Mouse (Mus musculus) adrenal gland, adult 18-20 months (tissue): ENCODE measurements around the gene Dpp6. TPM values are rescaled to one million over a fixed set of nuclear protein-coding genes. Genes with fewer than 3 reads are reported as not detected.

Experiments
- DNase-seq, 2 experiments: peaks; one replicate each; pipeline ENCODE4 v3.0.0; 2021 to 2022; ENCODE audit warnings: low spot score in 2 of 2
- total RNA-seq, 2 experiments: library from RNA; stranded (reverse); gene quantifications; 1 replicate in 1 of 2; 2 replicates in 1 of 2; pipeline ENCODE4 v1.2.3; 2021

Dpp6 gene
- total RNA-seq, 2 experiments from 2014 or later, result 8.7 to 9.4 TPM

DNA sequence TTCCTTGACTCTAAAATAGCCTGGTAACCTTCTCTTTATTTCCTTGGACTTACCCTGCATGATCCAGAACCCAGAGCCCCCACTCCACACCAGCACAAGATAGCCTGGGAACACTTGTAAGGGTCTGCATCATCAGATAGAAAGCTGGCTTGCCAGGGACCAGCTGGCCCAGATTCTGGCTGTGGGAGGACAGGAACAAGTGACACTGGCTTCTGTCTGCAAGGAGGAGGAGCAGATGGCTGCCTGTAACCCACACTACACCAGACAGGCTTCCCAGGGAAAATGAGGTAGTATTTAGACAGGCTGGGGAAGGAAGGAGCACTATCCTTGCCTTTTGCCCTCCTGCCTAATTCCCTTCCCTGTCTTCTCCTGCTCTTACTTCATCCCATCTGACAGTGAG, 900.3 kb downstream of the Dpp6 start:
- DNase-seq, result no peak

DNA sequence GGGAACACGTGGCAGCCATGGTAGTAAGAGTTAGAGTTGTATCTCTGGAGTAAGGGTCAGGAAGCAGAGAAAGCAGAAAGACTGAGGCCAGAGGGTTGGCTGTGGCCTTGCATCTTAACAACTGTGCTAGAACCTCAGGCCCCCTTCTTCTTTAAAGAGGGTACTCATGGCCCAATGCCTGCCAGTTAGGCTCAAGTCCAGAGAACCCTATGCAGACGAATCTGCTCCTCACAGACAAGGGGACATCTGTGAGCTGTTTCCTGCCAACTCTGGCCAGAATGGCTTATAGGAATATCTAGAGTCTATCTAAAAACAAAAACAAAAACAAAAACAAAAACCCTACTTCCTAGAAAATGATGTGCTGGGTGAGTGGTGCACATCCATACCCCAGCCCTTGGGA, 902.3 kb downstream of the Dpp6 start:
- DNase-seq, result no peak

DNA sequence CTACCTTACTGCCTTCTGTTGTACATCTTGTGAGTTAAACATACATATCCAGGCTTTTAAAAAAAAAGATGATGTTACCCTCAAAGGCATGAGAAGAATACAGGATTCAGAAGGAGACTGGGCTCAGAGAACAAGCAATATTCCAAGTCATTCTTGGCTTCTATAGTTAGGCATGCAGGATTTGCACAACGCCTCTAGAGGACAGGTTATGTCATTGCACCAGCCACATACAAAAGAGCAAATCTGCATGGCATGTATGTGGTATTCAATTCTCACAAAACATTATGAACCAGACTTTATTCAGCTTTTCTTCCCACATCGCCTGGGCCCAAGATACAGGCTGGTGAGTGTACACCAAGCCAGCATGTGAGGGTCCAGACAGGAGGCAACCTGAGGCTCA, 907.5 kb downstream of the Dpp6 start:
- no peak for DNase-seq

DNA sequence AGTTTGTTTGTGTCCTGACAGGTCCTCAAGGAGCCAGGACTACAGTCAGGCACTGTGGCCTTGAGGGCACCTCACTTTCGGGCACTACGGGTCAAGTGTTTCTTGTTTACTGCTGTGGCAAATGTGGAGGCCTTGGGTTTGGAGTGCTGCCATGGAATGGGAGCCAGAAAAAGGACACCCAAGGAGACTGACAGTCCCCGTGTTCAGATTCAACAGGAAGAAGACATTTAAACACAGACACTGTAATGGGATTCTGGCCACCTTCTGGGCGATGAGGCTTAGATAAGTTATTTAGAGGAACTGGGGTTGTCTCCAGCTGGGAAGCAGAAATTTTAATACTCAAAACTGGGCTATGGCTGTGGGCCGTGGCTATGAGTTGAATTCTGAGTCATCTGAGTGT, 913.7 kb downstream of the Dpp6 start:
- DNase-seq, result peak; percentile 32 to 56

DNA sequence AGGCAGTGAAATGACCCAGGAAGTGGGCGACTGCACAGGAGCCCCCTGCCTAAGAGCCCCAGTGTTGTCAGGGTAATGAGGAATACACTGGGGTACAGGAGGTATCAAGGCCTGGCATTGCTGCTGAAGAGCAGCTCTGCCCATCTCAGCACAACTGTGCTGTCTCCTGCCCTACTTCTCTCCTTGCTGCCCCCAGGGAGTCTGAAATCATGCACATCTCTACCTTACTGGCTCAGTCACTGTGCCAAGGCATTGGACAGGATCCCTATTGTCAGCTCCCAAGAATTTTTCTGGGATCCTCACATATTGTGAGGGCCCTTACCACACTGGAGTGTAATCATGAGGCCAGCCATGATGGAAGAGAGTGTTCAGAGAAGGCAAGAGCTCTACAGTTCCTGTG, 914.4 kb downstream of the Dpp6 start:
- DNase-seq, result no peak

DNA sequence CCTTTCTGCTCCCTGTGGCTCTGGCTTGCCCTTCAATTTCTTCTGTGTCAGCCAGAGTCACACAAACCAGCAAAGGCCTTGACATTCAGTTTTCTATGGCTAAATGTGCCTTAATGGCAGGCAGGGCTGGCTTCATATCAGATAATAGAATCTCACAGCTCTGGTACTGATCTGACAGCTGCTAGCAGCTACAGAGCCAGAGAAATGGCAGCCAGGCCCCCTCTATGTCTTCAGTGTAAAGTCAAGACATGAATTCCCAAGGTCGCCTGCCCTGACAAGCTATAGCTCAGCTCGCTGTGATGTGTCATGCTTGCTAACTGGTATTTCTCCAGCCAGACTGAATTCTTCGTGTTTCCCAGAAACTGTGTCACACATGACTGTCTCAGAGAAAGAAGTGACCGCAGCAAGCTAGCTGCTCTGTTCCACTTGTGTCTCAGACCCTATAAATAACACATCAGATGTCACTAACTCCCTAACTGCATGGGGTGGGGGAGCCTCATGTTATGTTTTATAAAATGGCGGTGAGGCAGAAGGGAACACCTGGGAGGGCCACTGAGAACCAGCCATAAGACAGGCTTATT, 915.4 kb downstream of the Dpp6 start:
- DNase-seq, result peak in 1 of 2 experiments; percentile 58

DNA sequence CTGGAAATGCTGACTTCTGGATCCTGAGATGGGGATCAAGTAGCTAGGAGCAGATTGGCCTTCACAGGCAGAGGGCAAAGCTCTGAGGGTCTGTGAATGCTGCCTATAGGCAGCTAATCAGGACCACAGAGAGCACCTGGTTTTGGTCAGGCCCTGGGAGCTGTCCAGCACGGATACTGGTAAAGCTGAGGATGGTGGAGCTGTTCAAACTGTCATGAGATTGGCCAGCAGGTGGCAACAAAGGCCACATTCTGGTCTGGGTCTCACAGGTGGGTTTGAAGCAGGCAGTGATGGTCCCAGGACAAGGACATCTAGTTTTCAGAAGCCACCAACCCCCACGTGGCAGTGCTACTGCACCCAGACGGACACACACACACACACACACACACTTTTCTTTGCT, 920.2 kb downstream of the Dpp6 start:
- DNase-seq, result peak in 1 of 2 experiments; percentile 25

DNA sequence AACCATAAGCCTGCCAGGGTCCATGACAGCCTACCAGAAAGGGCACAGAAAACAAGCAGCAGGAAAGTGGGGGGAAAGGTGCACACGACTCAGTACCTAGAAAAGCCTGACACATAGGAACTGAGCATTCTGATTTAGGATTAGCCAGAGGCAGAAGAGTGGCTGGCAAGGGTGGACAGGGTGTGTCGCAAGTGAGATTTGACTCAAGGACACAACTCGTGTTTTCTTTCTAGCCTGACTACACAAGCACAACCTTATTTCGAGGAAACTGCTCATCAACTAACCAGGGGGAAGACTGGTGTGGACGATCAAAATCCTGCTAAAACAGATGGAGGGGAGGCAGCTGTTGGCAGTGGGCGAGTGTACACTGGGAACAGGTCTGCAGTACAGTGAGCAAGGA, 922.2 kb downstream of the Dpp6 start:
- DNase-seq, result no peak

DNA sequence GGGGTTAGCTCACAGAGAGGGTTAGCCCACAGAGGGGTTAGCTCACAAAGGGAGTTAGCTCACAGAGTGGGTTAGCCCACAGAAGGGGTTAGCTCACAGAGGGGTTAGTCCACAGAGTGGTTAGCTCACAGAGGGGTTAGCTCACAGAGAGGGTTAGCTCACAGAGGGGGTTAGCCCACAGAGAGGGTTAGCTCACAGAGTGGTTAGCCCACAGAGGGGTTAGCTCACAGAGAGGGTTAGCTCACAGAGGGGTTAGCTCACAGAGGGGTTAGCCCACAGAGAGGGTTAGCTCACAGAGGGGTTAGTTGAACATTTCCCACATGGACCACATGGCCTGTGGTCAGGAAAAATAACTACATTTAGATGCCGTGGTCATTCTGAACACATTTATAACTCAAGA, 927.9 kb downstream of the Dpp6 start:
- no peak for DNase-seq

DNA sequence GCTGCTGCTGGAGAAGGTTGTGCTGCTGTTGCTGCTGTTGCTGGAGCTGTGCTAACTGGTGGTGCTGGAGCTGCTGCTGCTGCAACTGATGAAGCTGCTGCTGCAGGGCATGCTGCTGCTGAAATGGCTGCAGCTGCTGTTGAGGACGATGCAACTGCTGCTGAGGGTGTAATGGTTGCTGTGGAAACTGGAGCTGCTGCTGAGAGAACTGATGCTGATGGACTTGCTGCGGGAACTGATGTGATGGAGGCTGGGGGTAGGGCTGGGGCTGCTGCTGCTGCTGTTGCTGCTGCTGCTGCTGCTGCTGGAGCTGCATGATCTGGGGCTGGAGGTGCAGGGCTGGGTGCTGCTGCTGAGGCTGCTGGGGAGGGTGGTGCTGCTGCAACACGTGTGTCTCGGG, 948.8 kb downstream of the Dpp6 start:
- no peak for DNase-seq

DNA sequence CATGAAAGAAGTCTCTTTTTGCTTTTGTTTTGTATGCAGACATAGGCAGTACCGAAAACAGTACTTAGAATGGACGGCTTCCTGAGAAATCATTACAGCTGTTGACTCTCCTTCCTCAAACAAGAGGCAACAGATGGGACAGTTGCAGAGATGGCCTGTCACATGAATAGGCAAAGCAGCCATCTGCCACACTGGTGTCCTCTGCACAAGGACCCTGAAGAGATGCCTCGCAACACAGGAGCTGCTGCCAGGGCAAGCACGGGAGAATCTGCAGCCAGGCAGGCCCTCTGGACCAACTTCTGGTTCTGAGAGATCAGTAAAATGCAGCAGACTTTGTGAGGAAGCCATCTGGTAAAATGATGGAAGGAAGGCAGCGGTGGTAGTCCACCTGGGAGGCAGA, 950.9 kb downstream of the Dpp6 start:
- no peak for DNase-seq
